Mouse (Mus musculus): ENCODE measurements around the gene Abcc5.

DNA sequence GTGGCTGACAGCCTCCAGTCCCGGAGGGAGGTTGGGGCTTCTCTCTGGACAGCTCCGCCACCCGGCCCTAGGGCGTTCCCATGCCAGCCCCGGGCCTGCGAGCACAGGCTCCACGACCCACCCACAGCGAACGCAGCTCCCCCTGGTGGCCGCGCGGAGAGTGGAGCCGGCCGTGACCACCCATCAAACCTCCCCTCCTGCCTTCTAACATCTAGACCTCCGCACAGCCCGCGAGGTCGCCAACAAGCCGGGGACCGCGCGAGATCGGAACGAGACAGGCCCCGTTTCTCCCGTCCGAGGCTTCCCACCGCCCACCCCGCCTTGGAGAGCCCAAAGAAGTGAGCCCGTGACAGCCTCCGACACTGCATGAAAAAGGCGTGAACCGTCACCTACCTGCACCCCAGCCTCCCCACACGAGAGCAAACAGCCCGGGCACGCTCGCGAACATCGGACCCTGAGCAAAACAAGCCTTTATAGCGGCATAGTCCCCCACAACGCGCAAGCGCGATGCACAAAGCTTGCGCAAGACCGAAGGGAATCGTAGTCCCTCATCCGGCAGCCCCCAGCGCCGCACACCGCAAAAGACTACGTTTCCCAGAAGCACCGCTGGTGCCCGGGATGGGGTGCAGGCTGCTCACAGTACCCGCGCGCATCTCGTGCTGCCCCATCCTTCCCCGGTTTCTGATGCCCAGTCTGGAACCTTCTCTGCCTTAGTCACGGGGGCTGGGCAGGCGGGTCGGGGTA, at the start of gene Abcc5:
- peak; percentile 73 for TF ChIP-seq CTCF (conservative IDR thresholded peaks at IDR 0.05; ENCODE audit: insufficient read depth, insufficient read length, low read depth, low read length)
- TF ChIP-seq POLR2A (IDR thresholded peaks at IDR 0.05; ENCODE audit: low read depth, low read length) = peak; percentile 58
